Mouse (Mus musculus): ENCODE measurements at regions not wholly inside any gene's neighbourhood (a gene's known extent, or its start where the extent isn't known, plus 50 kb on each side); places are given as distances from the start of the nearest gene placed in this dataset.

DNA sequence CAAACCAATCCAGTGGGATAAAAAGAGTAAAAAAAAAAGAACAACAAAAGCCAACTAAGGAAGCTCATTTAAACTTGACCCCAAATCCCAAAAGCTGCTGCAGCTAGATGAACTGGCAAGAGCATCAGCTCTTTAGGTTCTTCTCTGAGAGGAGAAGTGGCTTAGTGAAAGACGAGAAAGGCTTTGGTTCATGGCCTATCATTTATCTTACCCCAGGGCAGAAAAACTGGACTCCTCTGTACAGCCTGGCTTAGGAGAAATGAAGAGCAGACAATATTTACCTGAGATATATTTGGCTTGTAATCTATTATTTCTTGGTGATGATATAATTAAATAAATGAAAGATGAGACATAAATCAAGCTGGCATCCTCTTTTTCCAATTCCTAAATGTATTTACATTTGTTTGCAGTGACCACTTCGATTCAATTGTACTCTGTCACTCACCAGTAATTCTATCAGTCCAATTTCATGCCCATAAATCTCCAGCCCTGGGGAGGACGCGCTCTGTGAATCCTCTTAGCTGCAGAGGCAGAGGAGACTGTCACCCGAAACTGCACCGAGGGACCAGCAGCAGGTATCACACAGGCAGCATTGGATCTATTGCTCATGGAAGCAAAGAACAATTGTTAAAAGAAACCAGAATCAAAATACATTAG, 114.8 kb upstream of the Plpp4 start:
- ATAC-seq (ENCODE audit: insufficient read depth): no peak
- no peak overlapping the region for H3K4me2 ChIP-seq
- no peaks in the 10 kb centered on the region for H3K27me3 ChIP-seq
- H3K36me3 ChIP-seq (replicated peaks): no peaks in the 10 kb centered on the region
- H3K9ac ChIP-seq: no peak overlapping the region
- H3K4me3 ChIP-seq (replicated peaks): no peak overlapping the region
- H3K27ac ChIP-seq (replicated peaks): no peak overlapping the region
- no peaks in the 10 kb centered on the region for H3K4me1 ChIP-seq (replicated peaks)
- H3K9me3 ChIP-seq (replicated peaks): no peaks in the 10 kb centered on the region
- WGBS (ENCODE audit: insufficient replicate concordance): 60% methylated on average over 6 of the region's 6 CpGs

DNA sequence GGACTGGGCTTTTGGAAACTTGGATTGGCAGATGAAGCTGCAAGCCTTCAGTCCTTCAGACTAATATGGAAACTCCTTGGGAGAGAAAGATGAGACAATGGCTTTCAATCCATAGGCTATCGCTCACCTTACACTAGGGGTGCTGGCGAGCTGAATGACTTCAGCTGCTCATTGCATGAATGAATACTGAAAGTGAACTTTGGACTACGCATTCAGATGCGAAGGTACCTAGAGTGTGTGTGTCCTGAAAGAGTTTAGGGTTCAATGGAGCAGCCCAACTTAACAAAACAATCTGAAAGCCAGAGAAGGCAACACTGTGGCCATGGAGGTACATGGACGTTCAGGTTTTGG, 114.3 kb upstream of the Plpp4 start:
- no peaks in the 10 kb centered on the region for H3K36me3 ChIP-seq (replicated peaks)
- no peak overlapping the region for H3K9ac ChIP-seq
- no peak overlapping the region for H3K27ac ChIP-seq (replicated peaks)
- ATAC-seq (ENCODE audit: insufficient read depth): no peak
- H3K9me3 ChIP-seq (replicated peaks): no peaks in the 10 kb centered on the region
- H3K27me3 ChIP-seq: no peaks in the 10 kb centered on the region
- H3K4me2 ChIP-seq: no peak overlapping the region
- H3K4me3 ChIP-seq (replicated peaks): no peak overlapping the region
- WGBS (ENCODE audit: insufficient replicate concordance): 55% methylated on average over 5 of the region's 5 CpGs
- no peaks in the 10 kb centered on the region for H3K4me1 ChIP-seq (replicated peaks)

DNA sequence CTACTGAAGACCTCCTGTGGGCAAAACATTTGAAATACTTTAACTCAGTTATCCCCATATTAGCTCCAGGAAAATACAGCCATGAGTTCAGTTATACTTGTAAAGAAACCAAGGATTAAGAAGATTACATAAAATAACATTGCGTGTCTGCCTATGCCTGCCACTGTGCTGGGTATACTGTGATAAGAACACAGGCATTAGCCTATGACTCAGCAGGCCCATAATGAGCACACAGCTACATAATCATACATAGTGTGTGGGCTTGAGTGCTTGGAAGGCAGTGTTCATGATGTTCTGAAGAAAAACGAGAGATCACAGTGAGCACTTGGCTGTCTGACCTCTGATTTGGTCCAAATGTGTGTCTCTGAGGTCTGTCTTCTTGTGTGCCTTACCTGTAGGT, 101.3 kb upstream of the Plpp4 start:
- H3K27me3 ChIP-seq: no peaks in the 10 kb centered on the region
- no peaks in the 10 kb centered on the region for H3K4me1 ChIP-seq (replicated peaks)
- WGBS (ENCODE audit: insufficient replicate concordance): 48% methylated on average over 2 of the region's 2 CpGs
- H3K9me3 ChIP-seq (replicated peaks): no peaks in the 10 kb centered on the region
- ATAC-seq (ENCODE audit: insufficient read depth): no peak
- no peak overlapping the region for H3K4me2 ChIP-seq
- no peak overlapping the region for H3K9ac ChIP-seq
- no peak overlapping the region for H3K27ac ChIP-seq (replicated peaks)
- H3K4me3 ChIP-seq (replicated peaks): no peak overlapping the region
- no peaks in the 10 kb centered on the region for H3K36me3 ChIP-seq (replicated peaks)

DNA sequence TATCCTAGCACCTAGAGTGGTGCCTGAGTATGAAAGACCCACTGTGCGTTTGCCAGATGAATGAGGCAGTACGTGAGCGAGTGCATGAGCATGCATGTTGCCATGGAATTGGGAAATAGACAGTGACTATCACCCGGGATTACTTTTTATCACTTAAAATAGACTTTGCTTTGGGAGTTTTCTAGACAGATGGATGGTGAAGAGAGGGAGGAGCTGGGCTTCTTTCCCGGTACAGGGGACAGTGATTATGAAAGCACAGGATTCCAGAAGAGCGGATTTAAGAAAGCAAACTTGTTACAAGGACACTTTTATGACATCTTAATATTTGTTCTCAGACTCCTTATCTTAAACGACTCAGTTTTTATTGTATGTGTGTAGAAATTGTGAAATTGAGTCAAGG, 86.9 kb upstream of the Plpp4 start:
- 64% methylated on average over 7 of the region's 7 CpGs for WGBS (ENCODE audit: insufficient replicate concordance)
- no peak overlapping the region for H3K27ac ChIP-seq (replicated peaks)
- H3K4me3 ChIP-seq (replicated peaks): no peak overlapping the region
- no peaks in the 10 kb centered on the region for H3K9me3 ChIP-seq (replicated peaks)
- H3K36me3 ChIP-seq (replicated peaks): no peaks in the 10 kb centered on the region
- H3K4me1 ChIP-seq (replicated peaks): no peaks in the 10 kb centered on the region
- no peak overlapping the region for H3K9ac ChIP-seq
- H3K27me3 ChIP-seq: no peaks in the 10 kb centered on the region
- no peak for ATAC-seq (ENCODE audit: insufficient read depth)
- H3K4me2 ChIP-seq: no peak overlapping the region

DNA sequence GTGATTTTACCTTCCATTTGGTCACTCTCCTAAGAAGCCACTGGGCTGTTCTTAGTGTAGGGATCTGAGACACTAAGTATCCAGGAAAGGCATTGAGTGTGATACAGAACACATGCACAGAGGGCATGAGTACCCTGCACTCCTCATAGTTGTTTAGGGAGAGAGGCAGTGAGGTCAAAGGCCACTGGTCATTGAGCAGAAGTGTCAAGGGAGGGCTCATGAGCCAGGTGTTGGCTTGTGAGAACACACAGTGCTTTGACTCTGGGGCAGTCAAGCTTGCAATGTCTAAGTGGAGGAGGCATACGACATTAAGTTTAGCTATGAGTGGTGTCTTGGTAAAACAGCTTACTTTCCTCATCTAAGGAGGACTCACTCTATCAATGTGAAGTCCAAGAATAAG, 65.9 kb upstream of the Plpp4 start:
- no peak overlapping the region for H3K9ac ChIP-seq
- H3K4me3 ChIP-seq (replicated peaks): no peak overlapping the region
- H3K9me3 ChIP-seq (replicated peaks): no peaks in the 10 kb centered on the region
- H3K27me3 ChIP-seq: no peaks in the 10 kb centered on the region
- H3K36me3 ChIP-seq (replicated peaks): no peaks in the 10 kb centered on the region
- H3K4me1 ChIP-seq (replicated peaks): no peaks in the 10 kb centered on the region
- no peak overlapping the region for H3K27ac ChIP-seq (replicated peaks)
- WGBS (ENCODE audit: insufficient replicate concordance): 38% methylated on average over 1 of the region's 1 CpGs
- H3K4me2 ChIP-seq: no peak overlapping the region
- no peak for ATAC-seq (ENCODE audit: insufficient read depth)

DNA sequence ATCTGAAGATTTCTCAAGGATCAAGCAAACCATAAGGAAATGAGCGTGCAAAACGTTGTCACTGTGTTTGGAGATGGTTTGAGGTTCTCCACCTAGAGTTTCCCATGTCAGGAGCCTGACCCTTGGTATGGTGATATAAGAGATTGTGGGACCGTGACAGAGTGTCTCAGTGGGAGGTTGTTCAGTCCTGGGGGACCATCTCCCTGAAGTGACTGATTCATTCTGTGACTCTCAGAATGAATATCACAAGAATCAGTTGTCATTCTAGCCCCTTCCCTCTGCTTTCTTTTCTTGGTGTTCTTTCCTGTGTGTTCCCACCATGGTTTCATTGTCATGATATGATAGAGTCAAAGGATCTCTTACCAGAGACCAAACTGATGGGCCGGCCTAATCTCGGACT, 49.8 kb upstream of the Plpp4 start:
- Histone ChIP-seq H3K4me1 (replicated peaks) (no peaks in the 10 kb centered on the region), H3K4me2 (no peak overlapping the region)
- WGBS (ENCODE audit: insufficient replicate concordance): 60% methylated on average over 5 of the region's 5 CpGs

More for the DNA sequence above, 49.8 kb upstream of the Plpp4 start:
- Histone ChIP-seq H3K4me3 (replicated peaks) (no peak overlapping the region), H3K9ac (no peak overlapping the region), H3K27me3 (no peaks in the 10 kb centered on the region), H3K36me3 (replicated peaks) (no peaks in the 10 kb centered on the region), H3K27ac (replicated peaks) (no peak overlapping the region), H3K9me3 (replicated peaks) (no peaks in the 10 kb centered on the region)
- ATAC-seq (ENCODE audit: insufficient read depth): no peak
